Mouse (Mus musculus) CD4-positive helper T cell, adult 2 months (primary cell): ENCODE measurements around the gene Rnf183.

Experiments
- DNase-seq: peaks from one replicate; pipeline ENCODE4 v3.0.0-alpha.2; 2012; ENCODE audit warnings: low read depth, missing footprints, low spot score

Gene Rnf183

GRCm38 (mm10) chr4:62384159-62384558 is 50.9 kb downstream of the Rnf183 start:
- DNase-seq: no peak

GRCm38 (mm10) chr4:62383752-62384151 is 51.3 kb downstream of the Rnf183 start:
- no peak for DNase-seq

DNA sequence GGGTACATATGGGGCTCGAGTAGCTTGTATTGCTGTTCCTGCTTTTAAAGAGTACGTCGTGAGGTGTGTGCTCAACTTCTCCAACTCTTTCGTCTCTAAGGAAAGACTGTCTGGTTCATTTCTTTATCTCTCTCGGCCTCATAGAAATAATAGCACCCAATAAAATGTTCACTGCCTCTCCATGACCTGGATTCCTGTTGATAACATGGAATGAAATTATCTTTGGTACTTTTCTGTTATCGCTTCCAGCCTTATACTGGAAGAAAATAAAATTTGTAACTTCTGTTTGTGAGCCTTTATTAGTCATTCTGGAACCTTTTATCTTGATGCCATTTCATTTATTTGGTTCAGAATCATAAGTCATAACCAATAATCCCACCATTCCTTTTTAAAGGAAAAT is 51.8 kb downstream of the Rnf183 start:
- DNase-seq: no peak

GRCm38 (mm10) chr4:62379724-62380381 is 55.2 kb downstream of the Rnf183 start:
- no peak for DNase-seq
